Mouse (Mus musculus) gastrocnemius, postnatal 36 days (tissue): ENCODE measurements around the gene Adgrb3. TPM values are rescaled to one million over a fixed set of nuclear protein-coding genes. Genes with fewer than 3 reads are reported as not detected.
"Not testable (repeated sequence)": the region's sequence is repeated elsewhere in the genome, so short reads cannot be mapped to it uniquely, and the experiment has no call there.

Experiments
- DNase-seq, 2 experiments: peaks; one replicate each; pipeline ENCODE4 v3.0.0; 2022
- intact Hi-C: fragments of 180-260 bp; cut with DNase I; formaldehyde crosslinking; loops from one replicate; pipeline ENCODE4 v1.15.1; 2025
- total RNA-seq, 2 experiments: library from RNA; stranded (reverse); gene quantifications; 2 replicates each; pipeline ENCODE4 v1.2.3; 2021

Gene Adgrb3
- total RNA-seq, 2 experiments from 2014 or later = 0.05 TPM

DNA sequence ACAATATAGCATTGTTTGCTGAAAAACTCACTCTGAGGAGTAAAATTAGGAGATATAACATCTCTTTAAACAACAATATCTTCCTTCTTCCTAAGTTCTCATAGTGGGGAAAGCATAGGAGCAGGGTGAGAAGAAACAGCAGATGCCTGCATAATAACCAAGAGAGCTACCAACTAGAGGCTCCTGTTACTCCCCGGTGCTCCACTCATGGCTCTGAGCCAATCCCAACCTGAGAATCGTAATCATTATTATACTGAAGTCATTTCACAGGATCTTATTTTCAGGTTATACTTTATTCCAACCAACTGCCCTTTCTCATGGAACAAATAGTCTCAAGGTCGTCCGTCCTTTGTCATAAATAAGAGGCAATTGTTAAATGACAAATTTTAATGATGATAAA is 75.0 kb downstream of the Adgrb3 start:
- intact Hi-C loops = no loop called here
- no peak for DNase-seq

DNA sequence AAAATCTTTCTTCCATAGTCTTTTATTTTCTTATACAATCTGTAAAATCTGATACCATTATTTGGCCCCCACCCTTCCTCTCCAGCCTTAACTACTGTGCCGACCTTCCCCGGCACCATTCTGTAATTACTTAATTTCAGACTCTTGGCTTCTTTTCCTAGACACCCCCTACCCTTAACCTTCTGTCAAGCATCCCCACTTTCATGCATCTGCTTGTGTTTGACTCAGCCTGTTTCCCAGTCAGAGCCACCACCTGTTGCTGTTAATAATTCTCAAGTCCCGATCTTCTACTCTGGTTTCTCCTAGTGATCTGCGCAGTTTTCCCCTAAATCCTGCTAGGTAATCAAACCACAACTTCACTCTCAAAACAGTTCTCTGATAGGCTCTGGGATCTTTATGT is 83.9 kb downstream of the Adgrb3 start:
- no peak for DNase-seq
- intact Hi-C loops = no loop called here

DNA sequence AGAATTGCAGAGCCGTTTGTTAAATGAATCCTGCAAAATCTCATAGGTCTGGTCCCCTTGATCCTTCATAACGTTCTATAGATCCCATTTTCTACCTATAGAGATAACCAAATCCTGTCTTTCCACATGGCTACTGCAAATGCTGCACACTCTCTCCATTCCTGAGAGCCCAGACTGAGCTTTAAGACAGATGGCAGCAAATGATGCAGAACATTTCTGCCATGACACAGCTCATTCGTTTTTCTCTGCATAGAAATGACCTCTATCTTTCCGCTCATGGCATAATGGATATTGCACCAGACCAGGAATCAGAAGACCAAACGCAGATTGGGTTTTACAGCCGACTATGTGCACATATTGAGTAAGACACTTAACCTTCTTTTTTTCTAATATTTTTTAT is 84.8 kb downstream of the Adgrb3 start:
- no peak for DNase-seq
- intact Hi-C loops = no loop called here

DNA sequence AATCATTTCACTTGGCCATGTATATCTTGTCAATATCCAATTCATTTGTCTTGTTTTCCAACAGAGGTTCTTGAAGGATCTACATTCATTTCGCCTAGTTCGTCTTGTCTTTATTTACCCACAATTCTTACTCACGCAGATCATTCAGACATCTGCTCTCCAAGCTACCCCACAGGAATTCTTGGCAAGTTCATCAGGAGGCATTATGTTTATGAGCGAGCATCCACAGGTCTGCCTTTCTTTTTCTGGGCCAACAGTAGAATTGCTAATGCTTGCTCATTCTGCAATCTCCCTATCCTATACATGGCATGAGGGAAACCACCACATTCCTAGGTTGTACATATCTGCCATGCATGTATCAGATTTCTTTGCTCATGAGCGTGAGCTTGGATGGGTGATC is 99.7 kb downstream of the Adgrb3 start:
- intact Hi-C loops = no loop called here
- DNase-seq = no peak

DNA sequence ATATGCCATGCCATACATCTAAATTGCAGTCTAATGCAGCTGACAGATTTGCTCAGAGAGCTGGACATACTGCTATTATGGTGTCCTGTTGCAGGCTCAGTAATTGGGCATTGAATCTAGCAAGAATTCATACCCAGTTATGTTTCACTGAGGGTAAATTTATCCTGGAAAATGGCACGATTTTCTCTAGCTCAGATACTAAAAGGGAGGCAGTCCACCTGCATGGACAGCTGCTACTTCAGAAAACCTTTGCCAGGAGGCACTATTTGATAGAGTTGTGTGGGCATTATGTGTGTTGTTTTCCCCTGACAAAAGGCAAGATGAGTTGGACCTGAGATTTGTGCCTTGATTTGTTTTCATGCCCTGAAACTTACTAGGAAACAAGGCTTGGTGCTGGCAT is 118.0 kb downstream of the Adgrb3 start:
- DNase-seq = no peak
- intact Hi-C loops = no loop called here

DNA sequence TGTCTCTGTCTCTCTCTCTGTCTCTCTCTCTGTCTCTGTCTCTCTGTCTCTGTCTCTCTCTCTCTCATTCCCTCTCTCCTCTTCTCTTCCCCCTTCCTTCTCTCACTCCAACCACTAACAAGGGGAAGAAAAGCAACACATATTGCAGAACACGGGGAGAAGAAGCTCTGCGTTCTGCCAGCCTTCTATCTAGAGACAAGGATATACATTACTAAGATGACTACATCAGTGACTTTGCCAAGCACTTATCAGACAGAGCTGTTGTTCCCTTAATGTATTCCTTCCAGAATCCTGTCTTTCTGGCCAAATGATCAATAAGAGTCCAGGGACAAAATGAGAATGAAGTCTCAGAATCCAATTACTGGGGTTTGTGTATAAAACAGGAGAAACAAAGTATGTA is 123.2 kb downstream of the Adgrb3 start:
- intact Hi-C loops = no loop called here
- no peak for DNase-seq

DNA sequence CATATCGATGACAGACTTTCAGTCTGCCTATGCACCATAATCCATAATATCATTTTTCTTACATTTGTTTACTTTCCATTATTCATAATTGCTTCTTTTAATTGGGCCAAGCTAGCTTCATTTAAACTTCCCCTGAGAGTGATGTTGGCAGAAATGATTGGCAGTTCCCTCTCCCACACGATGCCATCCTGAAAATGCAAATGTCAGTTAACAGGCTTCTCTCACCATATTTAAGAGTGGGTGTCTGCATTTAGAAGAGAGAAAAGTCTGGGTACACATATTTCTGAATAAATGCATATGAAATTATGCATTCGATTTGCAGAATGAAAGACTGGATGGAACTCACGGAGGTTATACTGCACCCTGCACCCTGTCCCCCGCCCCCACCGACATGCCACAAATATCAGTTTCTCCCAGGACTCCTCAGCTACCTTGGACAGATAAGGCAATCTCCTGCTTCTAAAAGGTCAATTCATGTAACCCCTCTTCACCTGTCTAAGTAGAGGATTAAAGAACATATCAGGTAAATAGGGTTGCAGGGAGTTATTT is 130.7 kb downstream of the Adgrb3 start:
- DNase-seq = no peak
- intact Hi-C loops = no loop called here

DNA sequence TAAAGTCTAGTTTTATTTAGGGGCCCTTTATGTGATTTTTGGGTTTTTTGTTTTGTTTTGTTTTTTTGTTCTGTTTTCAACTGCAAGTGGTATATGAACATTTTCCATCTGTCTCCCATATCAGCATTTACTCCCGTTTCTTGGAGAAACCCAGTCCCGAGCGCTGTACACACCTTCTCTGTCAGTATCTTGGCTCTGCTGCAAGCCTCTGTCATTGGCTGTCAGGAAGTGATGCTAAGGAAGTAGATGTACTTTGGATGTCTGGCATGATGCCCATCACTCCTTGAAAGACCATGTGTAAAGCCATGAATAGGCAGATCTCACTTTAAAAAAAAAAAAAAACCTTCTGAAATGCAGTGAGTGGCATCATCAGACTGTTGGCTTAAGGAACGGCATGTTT is 132.3 kb downstream of the Adgrb3 start:
- intact Hi-C loops = no loop called here
- no peak for DNase-seq

DNA sequence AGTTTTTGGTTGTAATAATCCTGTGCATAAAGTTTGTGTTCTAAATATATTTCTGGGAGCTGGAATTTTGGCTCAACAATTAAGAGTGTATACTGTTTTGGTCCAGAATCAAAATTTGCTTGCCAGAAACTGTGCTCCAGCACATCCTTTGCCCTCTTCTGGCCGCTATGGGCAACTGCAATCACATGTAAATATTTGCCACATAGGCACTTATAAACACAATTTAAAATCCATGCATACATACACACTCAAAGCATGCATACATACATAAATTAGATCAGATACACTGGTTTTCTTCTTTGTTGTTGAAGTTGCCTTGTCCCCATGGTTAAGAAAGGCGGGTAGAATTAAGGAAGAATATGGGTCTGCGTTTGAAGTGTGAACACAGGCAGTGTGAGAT is 132.7 kb downstream of the Adgrb3 start:
- intact Hi-C loops = no loop called here
- no peak for DNase-seq

DNA sequence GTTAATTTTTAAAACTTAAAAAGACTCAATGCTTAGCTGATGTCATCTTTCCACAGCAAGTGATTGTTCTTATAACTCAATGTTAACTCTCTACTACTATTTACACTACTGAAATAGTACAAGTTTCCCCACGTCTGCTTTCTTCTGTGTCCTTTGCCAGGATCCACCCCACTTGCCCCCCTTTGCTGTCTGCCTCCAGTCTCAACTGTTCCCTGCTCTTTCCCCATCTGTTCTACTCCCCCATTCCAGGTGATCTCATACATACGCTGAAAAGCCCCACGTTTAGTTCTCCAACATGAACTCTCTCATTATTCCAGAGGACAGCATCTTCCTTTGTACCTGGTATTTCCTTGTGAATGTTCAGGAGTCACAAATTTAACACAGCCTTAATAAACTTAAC is 147.4 kb downstream of the Adgrb3 start:
- DNase-seq = no peak
- intact Hi-C loops = no loop called here

DNA sequence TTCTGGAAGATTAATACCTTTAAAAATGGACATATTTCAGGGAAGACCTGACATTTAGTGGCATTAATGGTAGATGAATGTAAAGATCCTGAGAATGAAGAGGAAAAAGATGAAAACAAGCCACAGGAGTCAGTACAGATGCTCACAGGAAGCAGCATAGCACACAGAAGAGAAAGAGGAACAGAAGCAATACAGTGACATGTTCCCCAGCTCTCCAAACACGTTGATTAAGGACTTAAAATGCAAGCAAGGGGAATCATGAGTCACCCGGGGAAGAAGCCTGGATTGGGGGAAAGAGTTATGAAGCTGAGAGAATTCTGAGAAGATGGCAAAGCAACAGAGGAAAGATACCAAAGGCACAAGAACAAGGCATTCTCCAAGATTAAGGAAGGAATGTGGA is 149.9 kb downstream of the Adgrb3 start:
- intact Hi-C loops = no loop called here
- DNase-seq = no peak

DNA sequence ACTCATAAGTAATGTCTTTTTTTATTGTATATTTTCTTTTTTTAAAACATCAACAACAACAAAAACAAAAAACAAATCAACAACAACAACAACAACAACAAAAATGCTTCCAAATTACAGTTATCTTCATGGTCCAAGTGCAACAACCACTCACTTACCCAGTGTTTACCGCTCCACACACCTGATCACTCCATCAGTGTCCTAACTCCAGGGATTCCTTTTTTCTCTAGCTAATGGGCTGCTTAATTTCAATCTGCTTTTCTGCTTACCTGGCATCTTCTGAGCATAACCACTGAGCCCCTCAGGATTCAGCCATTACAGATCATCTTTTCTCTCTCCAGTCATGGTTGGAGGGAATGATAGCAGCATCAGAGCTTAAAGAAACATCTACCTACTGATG is 176.8 kb downstream of the Adgrb3 start:
- intact Hi-C loops = no loop called here
- DNase-seq = no peak

DNA sequence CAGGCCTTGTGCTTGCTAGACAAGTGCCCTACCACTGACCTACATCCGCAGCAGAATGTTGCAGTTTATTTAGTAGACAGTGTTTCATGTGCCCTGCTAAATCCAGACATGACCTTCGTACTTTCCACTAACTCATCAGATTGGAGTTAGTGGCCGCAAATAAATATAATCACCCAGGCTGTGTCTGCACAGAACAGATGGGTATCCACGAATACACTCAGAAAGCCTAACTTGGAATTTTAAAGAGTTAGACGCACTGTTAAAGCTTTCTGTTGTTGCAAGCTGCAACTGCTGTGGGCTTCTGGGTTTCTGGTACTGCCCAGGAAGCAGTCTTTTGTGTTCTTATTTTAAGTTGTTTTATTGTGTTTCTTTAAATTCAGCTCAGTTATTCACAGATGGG is 185.3 kb downstream of the Adgrb3 start:
- DNase-seq = no peak
- intact Hi-C loops = no loop called here

DNA sequence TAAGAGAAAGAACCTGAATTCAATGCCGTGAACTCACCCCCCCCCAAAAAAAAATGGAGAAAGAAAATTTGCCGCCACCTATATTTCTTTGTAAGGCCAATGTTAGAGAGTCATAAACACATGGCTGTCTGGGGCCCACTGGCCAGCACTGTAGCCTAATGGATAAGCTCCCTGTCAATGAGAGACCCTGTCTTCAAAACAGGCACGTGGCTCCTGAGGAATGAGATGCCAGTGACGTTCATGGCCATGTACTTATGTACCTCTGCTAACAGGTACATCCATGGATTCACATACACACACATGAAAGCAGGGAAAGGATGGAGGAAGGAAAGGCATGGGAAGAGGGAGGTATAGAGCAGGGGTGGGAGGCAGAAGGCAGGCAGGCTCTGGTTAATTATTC is 208.0 kb downstream of the Adgrb3 start:
- intact Hi-C loops = no loop called here
- no peak for DNase-seq

DNA sequence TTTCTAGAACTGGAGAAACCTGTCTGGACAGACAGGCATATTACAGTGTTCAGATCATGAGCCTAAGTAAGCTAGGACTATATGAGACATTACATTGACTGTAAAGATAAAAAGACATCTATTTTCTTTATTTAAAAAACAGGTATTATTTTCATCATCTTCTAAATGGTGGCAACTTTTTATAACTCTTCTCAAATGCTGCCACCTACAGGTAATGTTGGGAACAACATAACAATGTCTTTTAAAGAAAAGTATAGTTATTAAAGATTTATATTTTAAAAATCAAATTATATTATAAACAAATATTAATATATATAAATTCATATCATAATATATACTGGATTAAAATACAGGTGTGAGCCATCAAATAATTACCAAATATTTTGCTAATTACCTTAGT is 212.6 kb downstream of the Adgrb3 start:
- intact Hi-C loops = loop anchor here (5.0 kb wide), 1 partner anchor 105 kb away; no protein-coding TSS in a partner anchor
- DNase-seq = no peak

DNA sequence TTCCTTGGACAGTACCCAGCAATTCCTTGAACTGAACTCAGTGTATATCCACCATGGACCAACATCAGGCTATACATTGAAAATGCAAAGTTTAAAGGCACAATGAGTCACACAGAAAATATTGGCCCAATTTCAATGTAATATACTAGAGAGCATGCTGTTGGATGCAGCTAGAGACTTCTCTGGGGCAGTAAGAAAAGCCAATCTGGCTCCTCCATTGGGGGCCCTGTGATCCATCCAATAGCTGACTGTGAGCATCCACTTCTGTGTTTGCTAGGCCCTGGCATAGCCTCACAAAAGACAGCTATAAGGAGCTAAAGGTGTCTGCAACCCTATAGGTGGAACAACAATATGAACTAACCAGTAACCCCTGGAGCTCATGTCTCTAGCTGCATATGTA is 218.7 kb downstream of the Adgrb3 start:
- DNase-seq, intact Hi-C loops: not testable (repeated sequence)

DNA sequence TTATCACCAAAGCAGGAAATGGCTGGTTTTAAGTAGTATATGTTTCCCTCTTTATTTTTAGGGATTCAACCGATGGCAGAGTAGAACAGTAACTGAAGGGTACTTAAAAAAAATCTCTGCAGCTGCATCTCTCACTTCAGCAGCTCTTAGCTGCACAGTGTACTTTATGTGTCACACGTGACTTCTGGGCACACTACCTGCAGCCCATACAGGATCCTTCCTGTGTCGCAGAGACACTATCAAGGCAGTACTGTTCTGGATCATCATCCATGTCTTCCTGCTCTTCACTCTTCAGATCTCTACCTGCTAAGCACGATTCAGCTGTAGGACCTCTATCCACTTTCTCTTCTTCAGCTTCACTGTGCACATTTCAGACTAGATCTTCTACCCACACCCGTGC is 230.6 kb downstream of the Adgrb3 start:
- DNase-seq = no peak
- intact Hi-C loops = no loop called here

DNA sequence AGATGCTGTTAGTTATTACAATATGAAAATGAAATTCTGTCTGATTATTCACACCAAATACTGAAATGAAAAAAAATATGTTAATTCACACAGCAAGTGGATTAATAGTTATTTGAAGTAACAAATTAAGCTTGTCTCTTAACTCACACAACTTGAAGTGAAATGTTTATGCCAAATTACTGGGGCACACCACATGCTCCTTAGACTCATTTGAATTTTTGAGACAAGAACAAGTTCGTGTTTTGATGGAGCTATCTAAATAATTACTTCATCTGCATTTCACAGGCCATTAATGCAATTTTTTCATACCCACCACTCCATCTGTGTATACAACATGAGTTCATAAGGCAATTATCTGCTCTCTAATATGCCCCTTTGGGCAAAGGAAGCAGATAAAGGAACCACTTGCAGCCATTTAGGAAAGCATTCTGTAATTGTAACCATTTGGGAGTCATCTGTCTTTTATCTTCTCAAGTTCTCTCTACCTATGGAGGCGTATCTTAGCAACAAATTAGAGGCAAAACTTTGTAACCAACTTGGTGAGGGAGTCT is 240.9 kb downstream of the Adgrb3 start:
- intact Hi-C loops = no loop called here
- DNase-seq = no peak

DNA sequence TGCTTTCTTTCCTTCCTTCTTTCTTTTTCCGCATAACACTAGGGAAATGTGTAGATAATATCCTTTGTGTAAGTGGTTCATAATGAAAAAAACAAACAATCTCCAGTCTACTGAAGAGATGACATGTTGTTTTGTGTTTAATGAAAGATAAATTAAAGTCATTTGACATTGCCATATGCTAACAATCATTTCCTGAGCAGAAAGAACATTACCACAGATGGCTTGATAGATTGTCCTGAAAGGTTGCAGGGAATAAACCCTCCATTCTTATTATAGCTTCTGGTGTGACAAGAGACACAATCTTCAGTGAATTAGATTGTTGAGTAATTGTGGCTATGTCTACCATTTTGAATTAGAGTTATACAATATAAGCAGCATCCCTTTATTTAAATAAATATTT is 247.8 kb downstream of the Adgrb3 start:
- no peak for DNase-seq
- intact Hi-C loops = no loop called here

DNA sequence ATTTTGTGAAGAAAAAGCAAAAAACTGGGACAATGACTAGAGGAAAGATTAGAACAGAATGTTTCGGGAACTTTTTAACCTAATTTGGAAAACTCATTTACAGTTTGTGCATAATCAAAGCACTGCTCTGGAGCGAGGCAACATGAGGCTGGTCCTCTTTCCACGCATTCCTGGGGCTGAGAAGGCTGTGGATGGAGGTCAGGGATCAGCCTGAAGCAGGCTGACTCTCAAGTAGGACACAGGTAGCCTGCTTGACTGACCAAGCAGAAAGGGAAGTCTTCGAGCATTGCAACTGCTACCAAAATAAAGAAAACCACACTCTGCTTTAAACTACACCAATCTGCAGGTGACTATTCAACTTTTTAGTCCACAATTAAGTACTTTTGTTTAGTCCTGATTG is 251.7 kb downstream of the Adgrb3 start:
- intact Hi-C loops = no loop called here
- DNase-seq = no peak

DNA sequence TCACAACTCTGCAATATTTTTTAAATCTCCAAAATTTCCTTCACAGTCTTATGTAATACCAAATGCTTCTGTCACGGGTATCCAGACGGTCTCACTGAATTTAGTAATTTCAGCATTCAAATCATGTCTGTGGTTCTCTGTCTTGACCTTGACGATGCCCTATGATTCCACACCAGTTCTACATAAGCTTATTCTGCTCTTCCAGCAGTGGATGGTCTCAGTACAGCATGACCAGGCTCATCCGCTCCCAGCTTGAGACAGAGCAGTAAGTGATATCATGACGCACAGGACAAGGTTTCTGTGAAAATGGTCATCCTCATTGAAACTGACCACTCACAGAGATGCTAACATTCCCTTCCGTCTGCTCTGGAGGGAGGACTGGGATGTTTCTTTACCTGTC is 252.9 kb downstream of the Adgrb3 start:
- intact Hi-C loops = no loop called here
- no peak for DNase-seq

DNA sequence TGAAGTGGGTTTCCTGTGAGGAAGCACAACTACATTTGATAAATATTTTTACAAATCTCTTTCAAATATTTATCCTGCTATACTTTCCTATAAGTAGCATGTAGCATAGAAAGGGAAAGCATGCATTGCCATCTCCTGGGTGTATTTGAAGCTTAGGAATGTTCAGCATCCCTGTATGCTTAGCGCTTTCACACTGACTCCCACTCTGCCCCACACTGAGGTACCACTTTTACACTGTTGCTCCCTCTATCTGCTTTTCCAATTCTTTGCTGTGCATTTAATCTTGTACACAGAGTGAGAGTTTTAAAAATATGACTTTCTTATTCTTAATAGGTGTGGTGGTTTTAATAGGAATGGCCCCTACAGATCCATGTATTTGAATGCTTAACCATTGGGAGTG is 261.4 kb downstream of the Adgrb3 start:
- intact Hi-C loops = no loop called here
- no peak for DNase-seq

DNA sequence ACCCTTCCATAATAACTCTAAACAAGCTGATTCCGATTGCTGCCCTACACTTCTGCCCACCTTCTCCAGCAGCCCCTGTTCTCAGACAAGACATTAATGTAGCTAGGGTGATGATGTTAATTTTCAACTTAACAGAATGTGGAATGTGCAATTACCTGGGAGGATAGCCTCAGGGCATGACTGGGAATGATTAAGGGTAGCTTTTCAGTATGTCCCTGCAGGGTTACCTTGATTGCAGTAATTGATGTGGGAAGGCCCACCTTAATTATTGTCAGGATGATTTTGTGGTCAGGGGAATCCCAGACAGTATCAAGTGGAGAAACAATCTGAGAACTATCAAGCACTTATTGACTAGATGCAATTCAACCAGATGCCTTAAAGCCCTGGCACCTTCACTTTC is 283.4 kb downstream of the Adgrb3 start:
- DNase-seq = no peak
- intact Hi-C loops = no loop called here
